Mouse (Mus musculus) bone marrow macrophage, adult 2 months (primary cell): Measurements from ENCODE around the gene Asah2. TPM values are rescaled to one million over a fixed set of nuclear protein-coding genes. Genes with fewer than 3 reads are reported as not detected.

Experiments
- H3K27ac ChIP-seq: 2 replicates; pipeline ENCODE4 v1.5.1; 2012; ENCODE audit warnings: low read depth, low read length; ENCODE audit not compliant: insufficient read depth
- H3K4me1 ChIP-seq: 2 replicates; pipeline ENCODE4 v1.6.1; 2012; ENCODE audit warnings: low read length; ENCODE audit not compliant: control insufficient read depth, insufficient read depth
- H3K4me3 ChIP-seq: 2 replicates; pipeline ENCODE4 v1.5.1; 2012; ENCODE audit warnings: mild to moderate bottlenecking, low read length, moderate library complexity; ENCODE audit not compliant: insufficient read depth
- CTCF ChIP-seq: IDR thresholded peaks from 2 replicates; pipeline ENCODE4 v1.5.1; 2012; ENCODE audit warnings: low read depth, mild to moderate bottlenecking, low read length, moderate library complexity
- POLR2A ChIP-seq: IDR thresholded peaks from 2 replicates; pipeline ENCODE4 v1.6.1; 2012; ENCODE audit warnings: mild to moderate bottlenecking, low read depth, low read length, borderline replicate concordance
- polyA plus RNA-seq: library from polyadenylated mRNA; stranded (reverse); fragments of >200 nt; gene quantifications from 2 replicates; pipeline ENCODE4 v1.2.4, GENCODE M21; 2012; ENCODE audit not compliant: missing spikeins, insufficient read depth, insufficient read length

The Asah2 gene
- polyA plus RNA-seq, 1 experiment = 11.3 TPM

GRCm38 (mm10) chr19:31954696-31955095, 153.3 kb downstream of the Asah2 start:
- no peak for TF ChIP-seq POLR2A
- TF ChIP-seq CTCF = no peak
- peaks cover 50% of the 10 kb centered on the region for H3K4me1 ChIP-seq
- no peak overlapping the region for H3K4me3 ChIP-seq
- H3K27ac ChIP-seq = no peak overlapping the region

- H3K4me3 ChIP-seq = no peak overlapping the region
- H3K4me1 ChIP-seq = peaks cover 50% of the 10 kb centered on the region
- no peak overlapping the region for H3K27ac ChIP-seq
- TF ChIP-seq POLR2A (no peak), CTCF (no peak)
These were observed 153.7 kb downstream of the Asah2 start for GRCm38 (mm10) chr19:31954267-31954666.

GRCm38 (mm10) chr19:31953799-31954198, 154.2 kb downstream of the Asah2 start:
- H3K4me3 ChIP-seq = no peak overlapping the region
- H3K4me1 ChIP-seq = peaks cover 52% of the 10 kb centered on the region
- H3K27ac ChIP-seq = no peak overlapping the region
- no peak for TF ChIP-seq CTCF
- TF ChIP-seq POLR2A = no peak

- TF ChIP-seq POLR2A (no peak), CTCF (no peak)
- H3K4me3 ChIP-seq = peak overlapping the region; percentile 37
- H3K4me1 ChIP-seq = peaks cover 52% of the 10 kb centered on the region
- H3K27ac ChIP-seq = peak overlapping the region; percentile 93
These were observed 157.1 kb downstream of the Asah2 start for GRCm38 (mm10) chr19:31950793-31951489.

Other genes starting within 250 kb of the Asah2 start
- not detected in 2 replicates for gene A1cf, start 239.4 kb downstream of the Asah2 start, polyA plus RNA-seq